Mouse (Mus musculus): ENCODE data around the gene Stx6.

Gene Stx6

GRCm38 (mm10) chr1:155253126-155253525 lies 94.6 kb downstream of the Stx6 start:
- in situ Hi-C loops (cut with MboI, MseI) = no loop called here

DNA sequence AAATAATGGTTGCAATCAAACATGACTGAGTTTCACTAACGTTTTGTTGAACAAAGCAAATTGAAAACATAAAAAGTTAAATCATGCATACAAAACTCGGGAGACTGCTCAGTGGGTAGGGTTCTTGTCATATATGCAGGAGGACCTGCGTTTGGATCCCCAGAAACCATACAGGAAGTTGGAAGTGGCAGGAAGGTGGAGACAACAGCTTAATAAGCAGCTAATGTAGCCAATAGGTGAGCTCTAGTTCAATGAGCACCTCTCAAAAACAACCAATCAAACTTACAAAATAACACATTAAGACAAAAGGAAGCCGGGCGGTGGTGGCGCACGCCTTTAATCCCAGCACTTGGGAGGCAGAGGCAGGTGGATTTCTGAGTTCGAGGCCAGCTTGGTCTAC lies 95.8 kb downstream of the Stx6 start:
- in situ Hi-C loops (cut with MboI, MseI) = no loop called here

Measured in T-helper 2 cell (primary cell).